Mouse (Mus musculus) heart, embryonic 16.5 days (tissue): ENCODE results near the gene Crybg1. TPM values are rescaled to one million over a fixed set of nuclear protein-coding genes. Genes with fewer than 3 reads are reported as not detected.

Experiments used
- ATAC-seq: fragments of 200-750 bp; cut with Nextera tagmentation; replicated peaks from 2 replicates; pipeline ENCODE4 v1.8.0; 2017; ENCODE audit warnings: moderate number of reproducible peaks; ENCODE audit not compliant: insufficient read depth, low FRiP score; ENCODE audit errors: extremely low read depth
- H3K27ac ChIP-seq: fragments of 300-500 bp; sonication (generic); 2 replicates; pipeline ENCODE4 v1.5.1; 2014; ENCODE audit warnings: mild to moderate bottlenecking, low read length, control low read depth, moderate library complexity
- H3K27me3 ChIP-seq: fragments of 300-500 bp; sonication (generic); 2 replicates; pipeline ENCODE4 v1.6.1; 2014; ENCODE audit warnings: low read length, mixed read lengths; ENCODE audit not compliant: control insufficient read depth, insufficient read depth
- H3K36me3 ChIP-seq: fragments of 300-500 bp; sonication (generic); 2 replicates; pipeline ENCODE4 v1.6.1; 2014; ENCODE audit not compliant: control insufficient read depth, insufficient read depth
- H3K4me1 ChIP-seq: fragments of 300-500 bp; sonication (generic); 2 replicates; pipeline ENCODE4 v1.6.1; 2014; ENCODE audit warnings: low read length, mixed read lengths; ENCODE audit not compliant: control insufficient read depth, insufficient read depth
- H3K4me2 ChIP-seq: fragments of 300-500 bp; sonication (generic); 2 replicates; pipeline ENCODE4 v1.6.1; 2014; ENCODE audit warnings: low read depth, mild to moderate bottlenecking, control low read depth, low read length
- H3K4me3 ChIP-seq: fragments of 300-500 bp; sonication (generic); 2 replicates; pipeline ENCODE4 v1.5.1; 2014; ENCODE audit warnings: mild to moderate bottlenecking, control low read depth, low read length
- H3K9ac ChIP-seq: fragments of 300-500 bp; sonication (generic); 2 replicates; pipeline ENCODE4 v1.6.1; 2014; ENCODE audit warnings: low read length, control low read depth
- H3K9me3 ChIP-seq: fragments of 300-500 bp; sonication (generic); replicated peaks from 2 replicates; pipeline ENCODE4 v1.6.1; 2016; ENCODE audit warnings: low read length; ENCODE audit not compliant: control insufficient read depth
- WGBS: fragments of 180-500 bp; shearing (Covaris S2); extraction: QIAGEN DNeasy Blood & Tissue Kit; methylation state at CpG from one replicate; pipeline ENCODE4 v1.1.7; 2014; 5-methylcytosine and 5-hydroxymethylcytosine counted together
- polyA plus RNA-seq: library from polyadenylated mRNA; unstranded; fragments of >200 nt; fragmentation: Nextera tagmentation; extraction: Ambion mirVana; gene quantifications from 2 replicates; pipeline ENCODE4 v1.2.1, GENCODE M21; 2015

Crybg1 gene
- polyA plus RNA-seq, 1 experiment from 2014 or later, result 0.42 TPM

DNA sequence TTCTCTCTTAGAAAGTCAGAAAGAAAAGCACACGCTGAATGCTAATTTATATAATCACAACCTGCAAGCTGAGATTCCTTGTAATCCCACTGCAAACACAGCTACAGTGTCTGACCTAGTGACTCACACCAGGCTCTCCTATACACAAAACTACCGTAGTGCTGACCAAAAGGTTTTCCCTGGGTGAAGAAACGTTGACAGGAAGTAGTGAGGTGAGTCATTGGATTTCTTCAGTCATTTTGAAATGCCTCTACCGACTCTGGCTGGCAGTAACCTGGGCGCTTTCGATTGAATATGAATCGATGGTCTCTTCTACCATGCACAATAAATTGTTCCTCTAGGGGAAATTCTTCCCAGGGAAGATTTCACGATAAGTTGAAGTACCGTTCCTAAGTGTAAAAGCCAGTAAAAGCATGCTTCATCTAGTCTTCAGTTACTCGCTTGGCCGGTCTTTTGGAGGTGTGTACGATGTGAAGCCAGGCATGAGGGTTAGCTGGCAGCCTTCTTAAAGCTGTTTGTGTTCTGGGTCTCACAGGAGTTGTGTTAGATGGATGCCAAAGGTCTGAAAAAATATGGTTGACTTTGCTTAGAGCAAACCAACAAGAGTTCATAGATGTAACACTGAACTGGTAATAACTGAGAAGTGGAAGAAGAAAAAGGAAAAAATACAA lies 36.5 kb downstream of the Crybg1 start:
- H3K4me1 ChIP-seq, result peaks cover 5% of the 10 kb centered on the region; the same call in 1 of the 2 replicates
- H3K9me3 ChIP-seq, result no peaks in the 10 kb centered on the region
- ATAC-seq, result no peak
- H3K4me2 ChIP-seq, result no peak overlapping the region
- no peak overlapping the region for H3K4me3 ChIP-seq
- H3K27ac ChIP-seq, result no peak overlapping the region
- no peak overlapping the region for H3K9ac ChIP-seq
- 77% methylated on average over 12 of the region's 12 CpGs for WGBS
- no peaks in the 10 kb centered on the region for H3K36me3 ChIP-seq
- no peaks in the 10 kb centered on the region for H3K27me3 ChIP-seq

DNA sequence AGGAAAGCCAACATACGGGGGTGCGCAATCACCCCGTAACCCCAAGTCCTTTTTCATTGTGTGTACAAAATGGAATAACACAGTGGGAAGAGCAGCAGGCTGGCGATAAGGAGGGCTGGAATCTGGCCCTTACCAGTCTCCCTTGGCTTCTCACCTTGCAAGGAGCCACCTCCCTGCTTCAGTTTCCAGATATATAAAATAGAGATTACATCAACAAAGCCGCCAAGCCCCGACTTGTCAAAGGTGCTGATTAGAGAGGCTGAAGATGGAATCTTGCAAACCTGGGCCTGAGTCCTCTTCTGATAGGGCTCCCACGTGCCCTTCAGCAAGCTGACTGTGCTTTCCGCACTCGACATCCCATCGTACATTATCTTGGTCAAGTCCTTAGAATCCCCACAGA lies 37.5 kb downstream of the Crybg1 start:
- Histone ChIP-seq H3K4me1 (no peaks in the 10 kb centered on the region), H3K9me3 (no peaks in the 10 kb centered on the region), H3K4me2 (no peak overlapping the region), H3K36me3 (no peaks in the 10 kb centered on the region), H3K27me3 (no peaks in the 10 kb centered on the region), H3K4me3 (no peak overlapping the region), H3K9ac (no peak overlapping the region), H3K27ac (no peak overlapping the region)
- 68% methylated on average over 10 of the region's 10 CpGs for WGBS
- no peak for ATAC-seq

DNA sequence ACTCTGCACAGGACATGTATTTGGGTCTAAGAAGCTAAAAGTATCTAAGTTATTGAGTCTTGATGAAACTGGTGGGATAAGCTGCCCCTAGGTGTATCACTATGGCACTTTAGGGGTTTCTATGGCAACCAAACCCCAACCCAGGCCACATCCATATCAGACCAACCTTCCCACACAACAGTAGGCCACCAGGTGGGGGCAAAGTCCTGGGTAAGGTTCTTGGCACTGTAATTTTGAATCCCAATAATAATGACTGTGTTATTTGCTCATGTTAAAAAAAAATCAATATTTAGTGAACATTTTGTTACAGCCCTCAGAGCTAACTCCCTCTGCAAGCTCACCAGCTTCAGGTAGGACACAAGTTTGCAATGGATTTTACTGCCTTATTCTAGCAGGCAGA lies 38.2 kb downstream of the Crybg1 start:
- Histone ChIP-seq H3K27ac (no peak overlapping the region), H3K36me3 (no peaks in the 10 kb centered on the region), H3K9me3 (no peaks in the 10 kb centered on the region), H3K4me3 (no peak overlapping the region), H3K4me2 (no peak overlapping the region), H3K27me3 (no peaks in the 10 kb centered on the region), H3K4me1 (no peaks in the 10 kb centered on the region), H3K9ac (no peak overlapping the region)
- no peak for ATAC-seq

DNA sequence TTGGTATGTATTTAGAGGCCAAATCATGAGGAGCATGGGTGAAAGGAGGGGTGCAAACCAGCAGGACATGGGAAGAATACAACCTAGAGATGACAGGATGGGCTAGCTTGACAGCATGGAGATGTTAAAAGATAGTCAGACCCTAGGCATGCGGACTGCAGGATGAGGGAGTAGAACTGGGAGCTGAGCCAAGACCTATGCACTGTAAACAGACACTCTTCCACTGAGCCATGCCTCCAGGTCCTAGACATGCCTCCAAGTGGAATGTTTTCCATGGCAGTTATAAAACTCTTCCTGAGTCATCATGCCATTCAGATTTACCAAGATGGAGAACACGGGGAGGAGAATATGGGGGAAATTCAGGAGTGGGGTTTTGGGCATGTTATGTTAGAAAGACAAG lies 53.9 kb downstream of the Crybg1 start:
- no peaks in the 10 kb centered on the region for H3K36me3 ChIP-seq
- WGBS, result 51% methylated on average over 2 of the region's 2 CpGs
- H3K27me3 ChIP-seq, result no peaks in the 10 kb centered on the region
- no peak overlapping the region for H3K9ac ChIP-seq
- no peak overlapping the region for H3K27ac ChIP-seq
- peaks cover 8% of the 10 kb centered on the region for H3K9me3 ChIP-seq
- ATAC-seq, result no peak
- H3K4me2 ChIP-seq, result no peak overlapping the region
- H3K4me3 ChIP-seq, result no peak overlapping the region
- no peaks in the 10 kb centered on the region for H3K4me1 ChIP-seq

DNA sequence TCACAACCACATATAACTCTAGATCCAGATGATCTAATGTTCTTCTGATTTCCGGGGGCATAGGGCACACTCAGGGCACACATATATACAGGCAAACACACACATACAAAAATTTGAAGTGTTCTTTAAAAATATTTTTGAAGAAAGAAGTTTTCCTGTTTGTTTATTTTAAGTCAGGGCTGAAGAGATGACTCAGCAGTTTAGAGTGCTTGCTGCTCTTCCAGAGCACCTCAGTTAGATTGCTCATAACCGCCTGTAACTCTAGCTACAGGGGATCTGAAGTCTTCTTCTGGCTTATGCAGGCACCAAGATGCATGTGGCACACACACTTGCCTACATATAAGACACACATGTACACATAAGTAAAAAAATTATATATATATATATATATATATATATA lies 56.9 kb downstream of the Crybg1 start:
- 87% methylated on average over 2 of the region's 2 CpGs for WGBS
- no peaks in the 10 kb centered on the region for H3K36me3 ChIP-seq
- peaks cover 13% of the 10 kb centered on the region for H3K9me3 ChIP-seq
- H3K4me1 ChIP-seq, result no peaks in the 10 kb centered on the region
- no peak overlapping the region for H3K4me3 ChIP-seq
- H3K9ac ChIP-seq, result no peak overlapping the region
- H3K4me2 ChIP-seq, result no peak overlapping the region
- H3K27ac ChIP-seq, result no peak overlapping the region
- no peaks in the 10 kb centered on the region for H3K27me3 ChIP-seq
- no peak for ATAC-seq

DNA sequence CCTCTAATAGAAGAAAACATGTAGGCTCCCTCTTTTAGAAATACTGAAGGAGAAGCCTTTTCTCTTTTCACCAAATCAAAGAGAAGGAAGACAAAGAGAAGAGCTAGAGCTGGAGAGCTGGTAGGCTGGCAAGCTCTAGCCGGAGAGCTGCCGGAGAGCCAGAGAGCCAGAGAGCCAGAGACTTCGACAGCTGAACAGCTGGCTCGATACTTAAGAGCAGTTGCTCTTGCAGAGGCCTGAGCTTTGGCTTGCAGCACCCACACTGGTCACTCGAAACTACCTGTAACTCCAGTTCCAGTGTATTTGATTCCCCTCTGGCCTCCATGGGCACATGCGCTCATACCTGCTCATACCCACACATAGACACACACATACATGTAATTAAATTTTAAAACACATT lies 68.3 kb downstream of the Crybg1 start:
- ATAC-seq, result no peak
- Histone ChIP-seq H3K9ac (no peak overlapping the region), H3K4me1 (no peaks in the 10 kb centered on the region), H3K9me3 (no peaks in the 10 kb centered on the region), H3K4me3 (no peak overlapping the region), H3K4me2 (no peak overlapping the region), H3K36me3 (no peaks in the 10 kb centered on the region), H3K27me3 (peaks cover 3% of the 10 kb centered on the region; the same call in 1 of the 2 replicates), H3K27ac (no peak overlapping the region)
- 69% methylated on average over 6 of the region's 6 CpGs for WGBS

DNA sequence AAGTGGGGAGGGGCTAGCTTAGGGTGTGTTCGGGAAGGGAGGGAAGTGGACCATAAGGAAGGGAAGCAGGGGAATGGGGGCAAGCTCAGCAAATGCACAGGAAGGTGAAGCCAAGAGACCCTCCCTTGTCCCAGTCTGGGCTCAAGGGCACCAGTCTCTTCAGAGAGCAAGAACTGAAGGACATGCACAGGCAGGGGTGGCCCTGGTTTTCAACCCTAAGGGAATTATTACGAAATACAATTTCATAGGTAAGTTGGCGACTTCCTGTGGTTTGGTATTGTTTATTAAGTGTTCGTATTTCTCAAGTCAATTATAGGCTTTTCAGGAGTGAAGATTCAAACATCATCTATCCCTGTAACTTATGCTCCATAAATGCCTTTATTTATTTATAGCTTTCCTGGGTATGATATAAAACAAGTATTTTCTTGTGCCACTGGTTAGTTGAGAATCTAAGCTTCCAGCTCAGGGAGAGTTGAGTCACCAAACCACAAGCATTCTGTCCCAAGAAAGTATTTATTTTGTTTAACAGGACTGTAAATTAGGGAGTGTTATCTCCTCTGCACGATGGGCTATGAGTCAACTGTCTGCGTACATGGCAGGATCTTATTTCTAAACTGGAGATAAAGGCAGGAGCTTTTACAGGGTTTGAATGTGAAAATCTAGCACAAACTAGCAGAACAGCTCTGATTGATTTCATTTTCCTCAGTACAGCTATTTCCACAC lies 69.7 kb downstream of the Crybg1 start:
- Histone ChIP-seq H3K36me3 (no peaks in the 10 kb centered on the region), H3K27ac (no peak overlapping the region), H3K9ac (no peak overlapping the region), H3K4me3 (no peak overlapping the region), H3K4me1 (no peaks in the 10 kb centered on the region), H3K27me3 (peaks cover 3% of the 10 kb centered on the region; the same call in 1 of the 2 replicates), H3K9me3 (no peaks in the 10 kb centered on the region), H3K4me2 (no peak overlapping the region)
- WGBS, result 52% methylated on average over 6 of the region's 6 CpGs
- no peak for ATAC-seq

DNA sequence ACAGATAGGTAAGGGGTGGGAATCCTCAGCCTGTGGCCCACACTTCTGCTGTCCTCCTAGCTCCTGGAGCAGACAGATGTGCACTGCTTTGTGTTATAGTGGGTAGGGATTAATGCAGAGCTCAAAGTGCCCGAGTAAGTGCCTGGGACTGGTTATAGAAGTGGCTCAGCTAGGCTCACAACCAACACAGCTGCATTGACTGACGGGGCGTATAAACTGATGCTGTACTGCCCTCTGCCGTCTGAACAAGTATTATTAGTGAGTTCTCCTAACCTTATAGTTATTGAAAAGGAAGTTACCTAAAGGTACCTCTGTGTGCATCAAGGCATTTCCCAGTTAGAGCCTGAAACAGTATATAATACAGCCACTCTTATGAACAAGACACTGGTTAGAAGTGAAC lies 77.6 kb downstream of the Crybg1 start:
- H3K36me3 ChIP-seq, result no peaks in the 10 kb centered on the region
- H3K4me1 ChIP-seq, result no peaks in the 10 kb centered on the region
- H3K27me3 ChIP-seq, result no peaks in the 10 kb centered on the region
- H3K9me3 ChIP-seq, result no peaks in the 10 kb centered on the region
- H3K4me2 ChIP-seq, result no peak overlapping the region
- H3K4me3 ChIP-seq, result no peak overlapping the region
- H3K9ac ChIP-seq, result no peak overlapping the region
- ATAC-seq, result peak; percentile 45
- WGBS, result 4% methylated on average over 4 of the region's 4 CpGs
- H3K27ac ChIP-seq, result no peak overlapping the region

DNA sequence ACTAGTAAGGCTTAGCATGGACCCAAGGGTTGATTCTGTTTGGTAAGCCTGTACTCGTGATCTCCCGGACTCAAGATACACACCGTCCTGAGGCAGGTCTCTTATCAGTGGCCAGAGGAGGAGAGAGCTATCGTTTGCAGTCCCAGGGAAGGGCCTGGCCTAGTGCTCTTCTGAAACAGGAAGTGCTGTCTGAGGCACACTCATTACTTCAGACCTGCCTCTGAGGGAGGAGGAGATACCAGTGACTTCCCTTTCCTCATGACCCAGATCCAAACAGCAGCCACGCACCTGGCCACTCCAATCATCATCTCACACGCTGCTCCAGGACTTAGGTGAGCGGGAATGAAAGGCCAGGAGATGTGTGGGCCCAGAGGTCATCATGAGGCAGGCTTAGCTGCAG lies 79.5 kb downstream of the Crybg1 start:
- no peak for ATAC-seq
- no peak overlapping the region for H3K9ac ChIP-seq
- no peaks in the 10 kb centered on the region for H3K27me3 ChIP-seq
- no peaks in the 10 kb centered on the region for H3K4me1 ChIP-seq
- no peaks in the 10 kb centered on the region for H3K9me3 ChIP-seq
- no peaks in the 10 kb centered on the region for H3K36me3 ChIP-seq
- H3K27ac ChIP-seq, result no peak overlapping the region
- no peak overlapping the region for H3K4me3 ChIP-seq
- H3K4me2 ChIP-seq, result no peak overlapping the region
- 45% methylated on average over 7 of the region's 7 CpGs for WGBS
